Mouse (Mus musculus): ENCODE measurements around the gene Tsc22d3. TPM values are rescaled to one million over a fixed set of nuclear protein-coding genes. Genes with fewer than 3 reads are reported as not detected.

Gene Tsc22d3
- total RNA-seq (2021), result 100 to 1,000 TPM in 1 of 2 experiments, 10 to 100 TPM in 1; 63.2 to 137 TPM

DNA sequence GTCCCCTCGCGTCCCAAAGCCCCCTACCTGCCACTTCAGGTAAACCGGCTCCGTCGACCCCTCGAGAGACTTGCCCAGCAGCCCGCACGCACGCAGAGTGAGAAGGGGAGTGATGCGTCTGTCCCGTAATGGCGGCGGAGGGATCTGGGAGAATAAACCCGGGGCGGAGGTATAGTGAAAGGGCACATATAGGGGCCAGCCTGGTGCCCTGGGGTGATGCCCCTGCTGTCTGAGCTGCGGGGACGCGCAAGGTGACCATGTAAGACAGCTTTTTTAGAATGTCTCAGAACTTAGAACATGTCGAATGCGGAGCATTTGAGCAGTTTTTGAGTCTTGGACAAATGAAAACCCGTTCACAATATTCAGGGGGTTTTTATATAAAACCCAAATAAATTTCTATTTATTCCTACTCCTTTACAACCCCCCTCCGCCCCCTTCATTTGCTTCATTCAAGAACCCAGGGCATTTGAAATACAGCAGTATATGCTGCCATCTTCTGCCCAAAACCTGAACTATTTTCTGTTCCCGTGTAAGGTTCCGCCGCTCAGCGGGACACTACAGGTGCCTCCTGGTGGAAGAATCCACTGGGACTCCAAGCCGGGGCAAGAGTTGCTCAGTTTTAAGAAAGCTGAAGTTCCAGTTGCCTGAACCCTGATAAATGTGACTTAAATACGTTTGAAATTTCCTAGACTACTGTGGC, at the start of gene Tsc22d3:
Tsc22d3 (minus strand) TSS at position 250 of the 700 bp plus-strand sequence.
- peak in 1 of 2 experiments; percentile 40 for DNase-seq (ENCODE audit: extremely low spot score in 1 of 2, low spot score in 1 of 2)

- DNase-seq (ENCODE audit: extremely low spot score in 1 of 2, low spot score in 1 of 2), result no peak
Measured at GRCm38 (mm10) chrX:140639592-140639991, 39.1 kb upstream of the Tsc22d3 start.

GRCm38 (mm10) chrX:140638028-140638427, 37.6 kb upstream of the Tsc22d3 start:
- no peak for DNase-seq (ENCODE audit: extremely low spot score in 1 of 2, low spot score in 1 of 2)

GRCm38 (mm10) chrX:140624875-140625594, 24.6 kb upstream of the Tsc22d3 start:
- DNase-seq (ENCODE audit: extremely low spot score in 1 of 2, low spot score in 1 of 2), result no peak

GRCm38 (mm10) chrX:140609938-140610337, 9.5 kb upstream of the Tsc22d3 start:
- DNase-seq (ENCODE audit: extremely low spot score in 1 of 2, low spot score in 1 of 2), result no peak

DNA sequence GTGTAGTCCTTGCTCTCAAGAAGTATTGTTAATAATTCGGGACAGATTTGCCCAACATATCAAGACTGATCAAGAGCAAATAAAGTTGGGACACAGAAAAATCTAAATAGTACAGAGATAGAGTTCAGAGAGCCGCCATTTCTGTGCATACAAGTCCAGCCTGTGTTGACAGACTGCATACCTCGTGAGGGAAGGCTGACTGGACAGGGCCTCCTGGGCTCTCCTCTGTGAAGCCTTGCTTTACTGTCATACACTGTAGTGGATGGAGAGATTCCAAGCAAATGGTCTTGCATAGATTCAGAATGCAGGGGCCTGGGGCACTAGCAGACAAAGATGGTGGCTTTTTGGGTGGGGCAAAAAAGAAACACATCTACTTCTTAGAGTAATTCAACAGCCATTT, 1.4 kb upstream of the Tsc22d3 start:
- DNase-seq (ENCODE audit: extremely low spot score in 1 of 2, low spot score in 1 of 2), result no peak

DNA sequence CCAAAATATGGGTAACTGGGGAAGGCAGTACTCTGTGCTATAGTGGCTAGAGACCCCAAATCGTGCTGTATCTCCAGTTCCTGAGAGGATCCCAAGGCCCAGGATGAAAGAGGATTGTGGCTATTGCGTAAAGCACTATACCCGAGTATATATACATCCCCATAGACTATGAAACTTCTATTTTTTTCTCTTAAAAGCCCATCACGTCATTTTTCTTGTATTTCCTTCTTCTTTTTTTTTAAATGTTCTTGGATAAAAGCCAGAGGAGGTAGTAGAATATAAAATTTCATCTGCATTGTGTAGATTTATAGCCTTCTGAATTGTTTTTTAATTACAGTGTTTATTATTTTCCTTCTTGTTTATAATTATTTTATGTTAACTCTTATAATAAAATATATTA, 852 bp upstream of the Tsc22d3 start:
- DNase-seq (ENCODE audit: extremely low spot score in 1 of 2, low spot score in 1 of 2), result no peak

- no peak for DNase-seq (ENCODE audit: extremely low spot score in 1 of 2, low spot score in 1 of 2)
Measured at GRCm38 (mm10) chrX:140599561-140600409, 674 bp downstream of the Tsc22d3 start.

DNA sequence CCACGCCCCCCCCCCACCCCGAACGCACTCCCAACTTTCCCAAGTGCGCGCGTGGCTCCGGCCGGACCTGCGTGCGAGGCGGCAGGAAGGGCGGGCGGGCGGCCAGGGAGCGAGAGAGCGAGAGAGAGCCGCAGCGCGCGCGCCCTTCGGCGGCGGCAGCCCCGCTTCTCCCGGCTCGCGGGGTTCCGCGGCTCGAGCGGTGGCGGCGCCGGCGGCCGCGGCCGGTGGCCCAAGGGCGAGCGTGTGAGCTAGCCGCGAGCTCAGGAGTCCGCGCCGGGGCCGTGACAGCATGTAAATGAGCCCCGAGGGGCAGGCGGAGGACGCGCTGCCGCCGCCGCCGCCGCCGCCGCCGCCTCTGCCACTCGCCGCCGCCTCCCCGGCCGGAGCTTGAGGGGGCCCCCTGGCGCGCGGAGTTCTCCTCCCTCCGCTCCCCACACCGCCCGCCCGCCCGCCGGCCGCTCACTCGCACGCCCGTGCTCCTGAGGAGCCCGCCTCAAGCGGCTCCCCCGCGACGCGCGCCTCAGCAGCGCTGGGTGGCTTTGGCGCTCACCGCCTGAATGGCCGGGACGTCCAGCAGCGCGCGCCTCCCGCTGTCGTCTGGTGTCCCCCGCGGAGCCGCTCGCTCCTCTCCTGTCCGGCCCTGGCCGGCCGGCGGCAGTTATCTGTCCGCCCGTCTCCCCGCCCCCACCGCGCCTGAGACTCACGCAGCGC, 1.5 kb downstream of the Tsc22d3 start:
- no peak for DNase-seq (ENCODE audit: extremely low spot score in 1 of 2, low spot score in 1 of 2)

GRCm38 (mm10) chrX:140598194-140598849, 2.1 kb downstream of the Tsc22d3 start:
- DNase-seq (ENCODE audit: extremely low spot score in 1 of 2, low spot score in 1 of 2), result no peak

GRCm38 (mm10) chrX:140591176-140591575, 9.3 kb downstream of the Tsc22d3 start:
- DNase-seq (ENCODE audit: extremely low spot score in 1 of 2, low spot score in 1 of 2), result no peak

- DNase-seq (ENCODE audit: extremely low spot score in 1 of 2, low spot score in 1 of 2), result no peak
Measured at GRCm38 (mm10) chrX:140590142-140590541, 10.3 kb downstream of the Tsc22d3 start.

DNA sequence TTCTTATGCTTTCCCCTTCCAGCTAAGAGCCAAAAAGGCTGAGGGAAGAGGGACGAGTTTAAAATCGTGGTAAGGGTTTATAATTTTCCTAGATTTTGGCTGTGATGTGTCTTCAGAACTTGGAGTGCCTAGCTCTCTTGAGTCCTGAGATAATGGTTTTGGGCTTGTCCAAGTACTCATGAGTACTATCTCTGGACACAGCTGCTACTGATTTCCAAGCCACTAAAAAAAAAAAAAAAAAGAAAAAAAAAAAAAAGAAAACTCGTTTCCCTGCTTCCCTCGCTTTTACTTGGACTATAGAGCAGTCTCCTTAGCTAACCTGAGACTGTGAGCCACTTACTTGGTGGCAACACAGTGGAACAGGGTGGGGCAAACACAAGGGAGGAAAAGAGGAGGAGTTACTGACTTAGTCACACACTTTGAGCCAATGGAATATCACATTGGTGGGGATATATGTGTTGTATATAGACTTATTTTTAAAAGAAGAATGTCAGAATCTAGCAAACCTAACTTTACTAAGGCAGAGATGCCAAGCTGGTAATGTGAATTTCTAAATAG, 11.2 kb downstream of the Tsc22d3 start:
- no peak for DNase-seq (ENCODE audit: extremely low spot score in 1 of 2, low spot score in 1 of 2)

GRCm38 (mm10) chrX:140588534-140588933, 11.9 kb downstream of the Tsc22d3 start:
- no peak for DNase-seq (ENCODE audit: extremely low spot score in 1 of 2, low spot score in 1 of 2)

GRCm38 (mm10) chrX:140580416-140580815, 20.0 kb downstream of the Tsc22d3 start:
- DNase-seq (ENCODE audit: extremely low spot score in 1 of 2, low spot score in 1 of 2), result no peak

DNA sequence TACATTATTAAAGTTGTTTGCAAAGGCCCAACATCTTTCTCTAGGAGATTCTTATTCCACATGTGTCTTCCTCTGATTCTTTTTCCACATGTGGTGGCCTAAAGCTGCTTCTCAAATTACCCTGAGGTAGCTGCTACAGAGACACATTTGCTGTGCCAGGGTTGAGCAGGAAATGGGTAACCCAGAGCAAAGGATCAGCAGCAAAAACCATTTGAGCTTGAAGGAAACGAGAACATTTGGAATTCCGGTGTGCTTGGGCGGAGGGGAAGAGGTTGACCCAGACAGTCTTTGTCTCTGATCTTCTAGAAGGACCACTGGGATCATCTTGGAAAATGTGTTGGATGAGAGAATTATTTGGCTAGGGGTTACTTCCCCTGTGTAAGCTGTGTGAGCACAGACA, 24.8 kb downstream of the Tsc22d3 start:
- no peak for DNase-seq (ENCODE audit: extremely low spot score in 1 of 2, low spot score in 1 of 2)

- DNase-seq (ENCODE audit: extremely low spot score in 1 of 2, low spot score in 1 of 2), result no peak
Measured at GRCm38 (mm10) chrX:140575200-140575599, 25.3 kb downstream of the Tsc22d3 start.

- DNase-seq (ENCODE audit: extremely low spot score in 1 of 2, low spot score in 1 of 2), result no peak
Measured at GRCm38 (mm10) chrX:140572702-140573338, 27.6 kb downstream of the Tsc22d3 start.

- no peak for DNase-seq (ENCODE audit: extremely low spot score in 1 of 2, low spot score in 1 of 2)
Measured at GRCm38 (mm10) chrX:140569595-140569994, 30.9 kb downstream of the Tsc22d3 start.

Data from layer of hippocampus, postnatal 25 days (tissue).